Mouse (Mus musculus): Measurements from ENCODE around the gene Tirap. TPM values are rescaled to one million over a fixed set of nuclear protein-coding genes. Genes with fewer than 3 reads are reported as not detected.
"Not testable (repeated sequence)": the region's sequence is repeated elsewhere in the genome, so short reads cannot be mapped to it uniquely, and the experiment has no call there.

Gene Tirap
- total RNA-seq, 2 experiments from 2014 or later: 4.3 to 6.0 TPM

DNA sequence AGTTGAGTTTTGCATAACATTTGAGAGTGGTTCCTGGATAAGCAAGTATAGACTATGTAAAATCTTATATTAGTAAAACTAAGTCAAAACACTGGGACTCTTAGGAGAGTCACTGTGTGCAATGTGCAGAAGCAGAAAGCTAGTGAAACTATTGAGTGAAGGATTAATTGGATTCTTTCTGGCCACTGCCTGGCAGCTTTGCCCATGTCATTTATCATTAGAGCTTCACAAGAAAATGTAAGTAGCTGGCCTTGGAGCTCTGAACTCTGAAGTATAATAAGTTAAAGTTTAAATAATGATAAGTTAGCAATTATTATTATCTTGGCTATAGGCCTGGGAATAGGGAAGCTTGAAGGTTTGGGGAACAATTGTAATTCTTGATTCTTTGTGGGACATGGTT, 51.3 kb downstream of the Tirap start:
- not testable (repeated sequence) for DNase-seq

DNA sequence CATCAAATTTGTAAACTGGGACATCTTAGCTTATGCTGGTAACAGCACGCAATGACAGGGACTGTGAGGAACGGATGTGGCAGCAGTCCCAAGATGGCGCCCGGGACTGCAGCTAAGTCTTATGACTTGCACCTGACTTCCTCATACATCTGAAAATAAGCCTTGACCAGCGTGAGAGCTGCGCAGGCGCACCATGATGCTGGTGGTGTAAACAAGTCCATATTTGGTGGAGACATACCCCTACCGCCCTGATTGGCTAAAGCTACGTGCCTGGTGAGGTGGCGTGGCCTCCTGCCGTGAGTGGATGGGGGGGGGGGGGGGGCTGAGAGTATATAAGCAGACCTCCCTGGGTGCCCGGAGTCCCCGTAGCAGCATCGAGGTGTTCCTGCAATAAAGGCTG, 52.8 kb downstream of the Tirap start:
- DNase-seq: not testable (repeated sequence)

DNA sequence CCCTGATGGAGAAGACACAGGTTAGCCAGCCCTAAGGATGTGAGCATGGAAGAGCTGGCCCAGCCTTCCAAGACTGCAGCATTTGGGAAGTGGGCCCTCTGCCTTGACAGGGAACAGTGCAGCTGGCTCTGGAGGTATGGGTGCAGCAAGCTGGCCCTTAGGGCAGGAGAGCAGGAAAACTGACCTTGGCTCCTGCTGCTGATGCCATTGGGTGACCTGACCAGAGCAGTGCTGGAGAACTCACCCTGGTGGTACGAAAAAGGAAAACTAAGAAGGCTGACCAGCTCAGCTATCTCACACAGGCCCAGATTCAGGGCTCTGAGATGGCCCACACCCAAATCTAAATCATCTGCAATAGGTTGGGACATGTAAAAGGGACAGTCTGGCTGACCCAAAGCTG, 54.3 kb downstream of the Tirap start:
- DNase-seq: no peak

DNA sequence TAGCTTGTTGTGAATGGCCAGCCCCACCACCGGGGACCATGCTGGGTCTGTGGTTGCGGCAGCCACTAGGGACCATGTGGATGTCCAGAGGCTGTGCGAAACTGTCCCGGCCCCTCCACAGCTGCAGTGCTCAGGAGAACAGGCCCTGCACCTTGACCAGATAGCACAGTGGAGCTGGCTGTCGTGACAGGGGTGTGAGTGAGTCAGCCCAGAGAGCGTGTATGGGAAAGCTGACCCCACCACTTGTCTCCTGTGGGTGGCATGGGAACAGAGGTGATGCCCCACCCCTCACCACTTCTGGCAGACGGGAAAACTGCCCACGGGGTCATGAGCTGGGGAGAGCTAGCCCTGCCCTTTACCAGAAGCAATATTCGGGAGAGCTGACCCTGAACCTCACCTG, 55.0 kb downstream of the Tirap start:
- no peak for DNase-seq

DNA sequence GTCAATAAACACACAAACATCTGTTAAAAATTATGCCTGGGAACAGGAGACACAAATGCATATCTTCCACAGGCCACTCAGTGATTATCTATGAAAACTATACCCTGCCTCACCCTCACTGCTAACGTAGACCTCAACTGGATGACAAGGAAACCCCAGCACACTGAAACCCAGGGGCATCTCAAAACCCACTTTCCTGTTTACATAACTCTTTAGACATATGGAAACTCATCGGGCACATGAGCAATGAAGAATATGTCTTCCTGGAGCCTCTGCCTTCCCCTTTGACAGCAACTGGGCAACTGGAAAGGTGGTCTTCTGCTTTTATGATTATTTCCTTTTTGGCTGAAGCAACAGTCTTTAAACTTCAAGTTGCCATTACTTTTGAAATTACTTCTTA, 57.9 kb downstream of the Tirap start:
- DNase-seq: no peak

DNA sequence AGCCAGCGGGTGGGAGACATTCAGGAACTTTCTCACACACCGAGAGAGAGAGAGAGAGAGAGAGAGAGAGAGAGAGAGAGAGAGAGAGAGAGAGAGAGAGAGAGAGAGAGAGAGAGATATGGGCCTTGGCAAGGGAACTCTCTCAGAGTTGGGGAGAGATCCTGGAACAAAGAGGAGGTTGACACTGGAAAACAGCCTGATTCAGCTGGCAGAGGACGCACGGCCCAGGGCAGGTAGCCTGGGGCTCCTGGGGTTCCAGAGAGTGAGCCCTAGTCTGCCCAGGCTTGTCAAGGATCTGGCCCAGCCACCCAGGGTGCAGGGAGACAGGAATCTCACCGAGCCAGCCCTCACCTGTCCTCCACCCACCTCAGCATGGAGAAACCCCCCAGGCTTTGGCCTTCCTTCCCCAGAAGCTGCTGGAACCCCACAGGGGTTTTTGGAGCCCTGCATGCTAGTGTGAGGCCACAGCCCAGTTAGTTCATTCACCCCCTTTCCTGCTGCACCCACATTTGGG, 60.8 kb downstream of the Tirap start:
- DNase-seq: no peak

DNA sequence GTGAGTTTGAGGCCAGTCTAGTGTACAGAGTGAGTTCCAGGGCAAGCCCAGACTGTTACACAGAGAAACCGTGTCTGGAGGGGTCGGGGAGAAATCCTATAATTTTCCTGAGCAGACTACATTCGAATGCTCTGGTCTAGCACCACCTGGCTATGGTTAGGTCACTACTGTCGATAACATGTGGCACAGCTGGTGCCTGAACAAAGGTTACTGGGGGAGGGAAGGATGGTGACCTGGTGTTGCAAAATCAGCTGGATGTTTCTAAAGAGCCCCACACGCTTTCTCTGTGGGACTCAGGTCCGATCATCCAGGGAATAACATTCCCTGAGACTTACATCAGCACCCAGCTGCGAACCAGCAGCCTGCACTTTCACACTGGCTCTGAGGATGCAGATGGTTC, 62.1 kb downstream of the Tirap start:
- DNase-seq: peak in 1 of 2 experiments; percentile 25

DNA sequence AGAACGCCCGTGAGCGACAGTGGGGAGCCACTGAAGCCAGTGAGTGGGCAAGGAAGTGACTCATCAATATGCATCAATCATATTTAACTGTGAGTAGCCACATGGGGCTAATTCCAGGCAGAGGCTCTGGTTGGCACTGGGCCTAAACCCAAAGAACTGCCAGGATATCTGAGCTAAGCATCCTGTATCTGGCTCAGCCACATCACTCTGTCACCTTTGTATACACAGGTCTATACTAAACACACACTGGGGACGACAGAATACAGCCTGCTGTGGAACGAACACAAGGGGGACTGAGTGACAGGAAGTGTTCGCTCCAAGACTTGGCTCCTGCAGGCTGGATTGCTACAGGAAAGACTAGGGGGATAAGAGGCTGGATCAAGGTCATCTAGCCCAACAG, 64.5 kb downstream of the Tirap start:
- DNase-seq: no peak

Other genes with a start within 250 kb of the Tirap start
- gene St3gal4, start 81.0 kb downstream of the Tirap start, total RNA-seq (2021): 10 to 100 TPM; 24.1 to 26.0 TPM
- 10 to 100 TPM; 12.8 to 16.8 TPM for gene Dcps, start 24.2 kb downstream of the Tirap start, total RNA-seq (2021)
- gene Srpr, start 116 bp downstream of the Tirap start, total RNA-seq (2021): 10 to 100 TPM; 81.3 to 90.0 TPM
- gene Foxred1, start 10.8 kb upstream of the Tirap start, total RNA-seq (2021): 10 to 100 TPM; 75.0 to 83.1 TPM
- gene Fam118b, start 67.5 kb upstream of the Tirap start, total RNA-seq (2021): 10 to 100 TPM; 12.0 to 15.7 TPM
- gene Rpusd4, start 67.6 kb upstream of the Tirap start, total RNA-seq (2021): 10 to 100 TPM; 14.9 to 16.3 TPM
- 1 to 10 TPM; 9.0 to 9.2 TPM for gene Cdon, start 220.8 kb upstream of the Tirap start, total RNA-seq (2021)